Mouse (Mus musculus): ENCODE measurements around the gene Hoxb5.
A peak's percentile ranks its signal among the peaks of the same experiment; 100 is the strongest.

DNA sequence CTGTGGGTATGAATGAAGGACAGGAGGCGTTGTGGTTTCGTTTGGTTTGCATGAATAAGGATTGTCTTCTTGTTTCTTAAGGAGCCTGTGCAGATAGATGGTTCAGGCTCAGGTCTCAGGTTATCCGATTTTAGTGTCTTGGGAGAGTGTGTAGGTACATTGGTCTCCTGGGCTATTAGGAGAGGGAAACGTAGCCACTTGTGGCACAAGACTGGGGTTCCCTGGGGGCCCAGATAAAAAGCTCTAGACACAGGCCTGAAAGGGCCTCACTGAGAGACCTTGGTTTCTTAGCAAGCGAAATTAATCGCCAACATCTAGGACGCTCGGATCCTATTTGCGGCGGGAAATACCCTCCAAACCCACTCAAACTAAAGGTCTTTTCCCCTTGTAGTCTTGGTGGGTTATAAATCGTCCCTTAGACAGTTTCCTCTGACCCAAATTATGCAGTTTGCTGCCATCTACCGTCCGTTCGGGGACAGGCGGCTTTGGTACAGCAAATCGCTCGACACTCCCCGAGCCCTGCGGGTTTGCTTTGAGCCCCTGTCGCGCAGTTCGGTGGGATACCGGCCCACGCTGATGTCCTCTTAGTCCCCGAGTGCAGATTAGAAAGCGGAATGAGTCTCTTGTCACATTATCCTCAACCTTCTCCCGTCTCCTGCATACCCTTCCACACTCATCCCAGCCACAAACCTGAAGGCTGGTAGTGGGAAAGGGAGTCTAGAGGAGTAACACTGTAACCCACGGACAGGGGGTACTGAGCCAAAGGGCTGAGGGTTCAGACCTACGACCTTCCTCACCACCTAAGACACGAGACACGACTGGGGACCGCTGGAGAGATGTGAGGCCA lies 8.7 kb upstream of the Hoxb5 start:
- TF ChIP-seq CTCF (IDR thresholded peaks at IDR 0.05; ENCODE audit: control insufficient read depth, insufficient read depth, low read length) (peak; percentile 62), POLR2A (IDR thresholded peaks at IDR 0.05; ENCODE audit: borderline replicate concordance, control insufficient read depth, low read depth, low read length) (no peak)

All from bone marrow, adult 2 months (tissue).